Mouse (Mus musculus) brain, embryonic 14.5 days (tissue): Measurements from ENCODE around the gene Tox3.

Source experiments
- CTCF ChIP-seq: fragments of 200-500 bp; IDR thresholded peaks from 2 replicates; pipeline ENCODE4 v1.5.1; 2012; ENCODE audit warnings: inconsistent platforms, mild to moderate bottlenecking, moderate library complexity, borderline replicate concordance; ENCODE audit not compliant: insufficient read depth, insufficient read length; ENCODE audit errors: extremely low read depth
- POLR2A ChIP-seq: fragments of 200-500 bp; IDR thresholded peaks from 2 replicates; pipeline ENCODE4 v1.6.1; 2012; ENCODE audit warnings: mild to moderate bottlenecking, inconsistent platforms, borderline replicate concordance; ENCODE audit not compliant: poor library complexity, insufficient read depth, insufficient read length, severe bottlenecking; ENCODE audit errors: extremely low read depth

DNA sequence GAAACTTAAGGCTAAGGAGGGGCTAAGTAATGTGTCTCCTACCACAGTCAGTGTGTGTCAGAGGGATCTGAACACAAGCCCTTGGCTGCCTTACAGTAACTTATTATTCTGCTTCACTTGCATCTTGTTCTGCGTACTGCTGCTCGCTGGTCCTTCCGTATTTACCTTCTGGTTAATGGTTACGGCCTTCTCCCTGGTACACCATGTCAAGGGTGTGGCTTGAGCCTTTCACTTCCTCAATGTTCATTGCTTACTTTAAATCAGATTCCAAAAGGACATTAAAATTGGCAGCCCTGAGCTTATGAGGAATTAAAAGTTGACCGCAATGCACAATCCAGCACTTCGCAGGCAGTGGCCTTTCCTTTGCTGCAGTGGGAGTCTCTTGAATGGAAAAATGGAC, 30.9 kb upstream of the Tox3 start:
- TF ChIP-seq POLR2A = no peak
- TF ChIP-seq CTCF = no peak
